Mouse (Mus musculus) urinary bladder, postnatal 4 days (tissue): ENCODE data around the gene Itih2.

Experiments used
- DNase-seq, 2 experiments: peaks; one replicate each; pipeline ENCODE4 v3.0.0; 2021 to 2022; ENCODE audit warnings: low spot score in 2 of 2

Gene Itih2

DNA sequence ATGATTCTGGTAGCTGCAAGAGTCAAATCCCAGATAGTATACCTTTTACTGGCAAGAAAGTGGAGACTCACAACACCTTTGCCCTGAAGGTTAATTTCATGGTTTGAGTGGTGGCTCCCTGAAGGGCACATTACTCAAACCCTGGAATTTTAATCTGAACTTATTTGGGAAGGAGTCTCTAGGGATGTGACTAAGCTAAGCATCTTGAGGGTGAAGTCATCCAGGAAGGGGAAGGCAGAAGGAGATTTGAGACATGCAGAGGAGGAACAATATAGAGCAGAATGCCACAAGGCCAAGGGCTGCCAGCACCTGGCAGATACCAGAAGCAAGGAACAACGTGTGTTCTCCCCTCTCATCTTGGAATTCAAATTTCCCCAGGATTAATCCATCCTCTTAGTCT lies 12.4 kb downstream of the Itih2 start:
- no peak for DNase-seq

DNA sequence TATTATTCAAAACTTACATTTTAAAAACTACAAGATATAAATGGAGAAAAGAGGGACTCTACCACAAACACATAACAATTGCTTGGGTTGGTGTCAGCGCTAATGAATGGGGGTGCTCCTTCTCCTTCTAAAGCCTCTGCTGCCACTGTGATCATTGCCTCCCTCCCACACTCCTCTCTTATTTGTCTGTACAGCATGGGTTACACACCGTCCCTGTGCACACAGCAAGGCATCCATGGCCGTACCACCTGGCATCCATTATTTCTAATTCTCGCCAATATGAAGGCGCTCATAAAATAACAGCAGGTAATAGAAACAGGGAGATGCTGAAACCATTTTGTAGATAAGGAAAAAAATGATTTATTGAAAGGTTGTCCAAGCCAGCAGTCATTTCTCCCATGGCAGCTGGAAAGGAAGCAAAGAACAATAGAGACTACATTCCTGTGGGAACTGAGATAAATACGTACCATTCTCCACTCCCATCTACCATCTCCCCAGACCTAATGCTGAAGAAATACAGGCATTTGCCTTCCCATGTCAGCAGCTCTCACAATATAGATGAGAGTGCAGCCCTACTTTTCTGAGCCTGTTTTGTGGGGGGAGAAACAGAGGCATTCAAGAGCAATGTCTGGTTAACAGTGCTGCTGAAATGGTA lies 22.5 kb downstream of the Itih2 start:
- DNase-seq: no peak

- no peak for DNase-seq
Observed at GRCm38 (mm10) chr2:10101180-10101579, 30.0 kb downstream of the Itih2 start.

DNA sequence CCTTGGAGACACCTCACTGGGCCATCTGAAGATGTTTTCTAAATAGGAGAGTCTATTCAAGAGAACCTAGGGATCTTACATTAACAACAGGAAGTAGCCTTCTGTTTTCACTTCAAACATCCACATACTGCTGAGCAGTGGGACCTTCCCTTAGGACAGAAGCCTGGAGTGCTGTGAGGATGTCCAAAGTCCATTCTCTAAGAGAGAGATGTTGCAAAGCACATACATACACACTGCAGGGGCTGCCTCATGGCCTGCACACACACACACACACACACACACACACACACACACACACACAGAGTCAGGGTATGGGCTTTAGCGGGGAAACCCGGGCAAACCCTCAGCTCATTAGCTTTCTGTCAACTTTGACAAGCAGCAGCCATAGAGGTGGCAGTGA lies 30.7 kb downstream of the Itih2 start:
- DNase-seq: no peak

DNA sequence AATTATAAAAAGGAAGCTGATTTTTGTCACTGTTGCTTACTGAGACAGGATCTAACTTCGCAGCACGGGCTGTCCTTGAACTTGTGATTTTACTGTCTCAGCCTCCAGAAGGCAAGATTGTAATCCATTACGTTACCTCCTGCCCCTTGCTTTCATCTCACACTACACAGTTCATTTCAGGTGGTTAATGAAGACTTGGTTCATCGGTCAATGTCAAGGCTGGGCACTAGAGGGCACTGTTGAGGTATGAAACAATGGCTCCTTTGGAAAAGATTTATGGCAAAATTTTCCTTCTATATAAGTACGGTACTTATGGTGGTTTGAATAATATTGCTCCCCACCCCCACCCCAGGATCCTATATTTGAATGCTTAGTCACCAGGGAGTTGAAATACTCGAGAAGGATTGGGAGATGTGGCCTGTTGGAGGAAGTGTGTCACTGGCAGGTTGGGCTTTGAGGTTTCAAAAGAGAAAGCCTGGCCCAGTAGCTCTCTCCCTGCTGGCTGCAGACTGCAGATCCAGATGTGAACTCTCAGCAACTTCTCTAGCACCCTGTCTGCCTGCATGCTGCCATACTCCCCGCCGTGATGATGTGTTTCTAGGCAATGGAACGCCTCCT lies 32.5 kb downstream of the Itih2 start:
- no peak for DNase-seq

- DNase-seq: no peak
Observed at GRCm38 (mm10) chr2:10094327-10095100, 36.7 kb downstream of the Itih2 start.

- DNase-seq: no peak
Observed at GRCm38 (mm10) chr2:10087256-10087850, 43.8 kb downstream of the Itih2 start.

GRCm38 (mm10) chr2:10082737-10083136 lies 48.5 kb downstream of the Itih2 start:
- DNase-seq: no peak

DNA sequence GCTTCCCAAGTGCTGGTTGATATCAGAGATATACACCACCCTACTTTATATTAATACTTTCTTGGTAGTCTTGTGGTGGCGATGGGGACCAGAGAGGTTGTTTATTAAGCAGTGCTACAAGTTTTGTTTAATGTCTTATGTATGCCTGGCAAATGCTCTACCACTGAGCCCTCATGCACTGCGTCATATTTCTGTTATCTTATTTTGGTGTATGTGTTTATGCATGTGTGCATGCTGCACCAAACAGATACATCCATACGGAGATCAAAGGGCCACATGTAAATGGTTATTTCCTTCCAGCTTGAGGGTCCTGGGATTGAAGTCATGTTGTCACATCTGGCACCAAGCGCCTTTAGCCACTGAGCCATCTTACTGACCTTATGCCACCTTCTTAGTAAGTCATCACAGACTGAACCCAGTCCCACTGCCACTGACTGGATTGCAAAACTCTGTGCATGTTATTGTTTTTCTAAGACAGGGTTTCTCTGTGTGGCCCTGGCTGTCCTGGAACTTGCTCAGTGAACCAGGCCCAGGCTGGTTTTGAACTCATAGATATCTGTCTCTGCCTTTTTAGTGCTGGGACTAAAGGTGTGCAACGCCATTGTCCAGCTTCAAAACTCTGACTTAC lies 49.6 kb downstream of the Itih2 start:
- DNase-seq: no peak

DNA sequence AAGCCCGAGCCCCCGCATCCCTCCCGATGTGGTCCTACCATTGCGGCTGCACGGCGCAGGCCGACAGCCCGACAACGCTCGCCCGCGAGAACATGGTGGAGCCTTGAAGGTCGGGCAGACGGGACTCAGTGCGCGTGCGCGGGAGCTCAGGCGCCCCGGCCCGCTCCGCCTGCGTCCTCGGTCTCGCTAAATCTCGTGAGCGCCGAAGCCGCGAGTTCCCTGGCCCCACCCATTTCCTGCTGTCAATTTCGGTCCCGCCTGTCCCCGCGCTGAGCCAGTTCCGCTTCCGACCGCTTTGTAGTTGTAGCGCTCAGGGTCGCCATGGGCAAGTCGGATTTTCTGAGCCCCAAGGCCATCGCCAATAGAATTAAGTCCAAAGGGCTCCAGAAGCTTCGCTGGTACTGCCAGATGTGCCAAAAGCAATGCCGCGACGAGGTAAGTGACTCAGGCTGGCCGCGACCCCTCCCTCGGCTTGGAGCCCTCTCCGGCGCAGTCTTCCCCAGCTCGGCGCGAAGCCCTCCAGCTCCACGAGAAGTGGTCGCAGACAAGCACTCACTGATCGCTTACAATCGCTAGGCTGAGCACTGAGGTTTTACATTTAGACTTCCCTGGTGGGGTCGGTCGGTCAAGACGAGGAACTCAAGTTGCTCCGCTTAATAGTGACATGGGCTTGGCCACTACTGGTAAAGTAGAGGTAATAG lies 50.7 kb downstream of the Itih2 start, which contains the start of the genes Atp5c1 and Kin:
TSS of gene Atp5c1 (minus strand) at position 201 of the 701 bp plus-strand sequence.
TSS of gene Kin (plus strand) at position 284 of the 701 bp plus-strand sequence.
- peak; percentile 95 to 96 for DNase-seq

GRCm38 (mm10) chr2:10079745-10080309 lies 51.4 kb downstream of the Itih2 start:
- peak in 1 of 2 experiments; percentile 64 for DNase-seq

DNA sequence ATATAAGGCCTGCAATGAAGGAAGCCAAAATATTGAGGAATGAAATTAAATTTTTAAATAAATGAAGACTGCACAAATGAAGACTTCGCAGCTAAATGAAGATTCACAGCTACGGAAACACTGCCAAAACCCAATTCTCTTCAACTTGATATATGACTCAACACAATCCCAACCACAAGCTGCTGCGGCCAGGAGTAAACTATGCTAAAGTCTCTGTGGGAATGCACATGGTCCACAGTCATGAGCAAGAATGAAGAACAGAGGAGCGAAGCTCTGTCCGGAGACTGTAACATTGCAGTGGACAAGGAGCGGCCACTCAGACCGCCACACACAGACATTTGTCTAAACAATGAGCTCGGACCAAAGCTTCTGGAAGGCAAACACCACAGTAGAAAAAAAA lies 54.5 kb downstream of the Itih2 start:
- DNase-seq: no peak

GRCm38 (mm10) chr2:10074470-10074869 lies 56.7 kb downstream of the Itih2 start:
- DNase-seq: no peak

GRCm38 (mm10) chr2:10071751-10072150 lies 59.4 kb downstream of the Itih2 start:
- DNase-seq: no peak

DNA sequence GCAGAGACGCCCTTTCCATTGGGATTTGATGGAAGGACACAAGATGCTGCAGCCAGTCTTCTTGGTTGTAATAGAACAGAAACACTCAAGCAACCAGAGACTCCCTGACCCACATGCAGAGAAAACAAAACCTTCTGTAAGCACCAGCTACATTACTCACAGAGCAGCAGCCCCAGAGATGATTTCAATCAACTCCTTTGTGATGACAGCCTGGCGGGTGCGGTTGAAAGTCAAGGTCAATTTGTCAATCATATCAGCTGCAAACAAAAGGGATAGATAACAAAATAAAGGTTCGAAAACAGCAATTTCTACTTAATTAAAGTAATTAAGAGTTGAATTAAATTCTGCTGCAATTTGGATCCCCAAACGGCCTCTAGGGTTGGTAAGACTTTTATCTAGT lies 72.4 kb downstream of the Itih2 start:
- DNase-seq: no peak

GRCm38 (mm10) chr2:10051996-10052395 lies 79.2 kb downstream of the Itih2 start:
- no peak for DNase-seq

DNA sequence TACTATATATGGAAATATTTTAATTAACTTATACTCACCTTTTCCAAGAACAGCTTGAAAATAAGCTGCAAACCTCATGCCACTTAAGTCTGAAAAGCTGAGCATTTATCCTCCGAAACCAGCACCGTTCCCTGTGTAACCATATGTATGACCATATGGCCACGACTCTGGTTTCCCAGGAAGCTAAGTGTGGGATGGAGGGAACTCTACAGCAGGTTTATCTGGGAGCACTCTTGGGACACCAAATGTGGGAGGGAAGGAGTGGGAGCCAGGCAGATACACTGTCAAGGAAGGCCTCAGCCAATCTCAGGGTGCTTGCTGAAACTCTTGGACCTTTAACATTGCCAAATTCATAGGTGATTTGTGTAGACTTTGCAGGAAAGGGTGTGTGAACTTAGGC lies 80.3 kb downstream of the Itih2 start:
- no peak for DNase-seq

- DNase-seq: no peak
Observed at GRCm38 (mm10) chr2:10049456-10049855, 81.7 kb downstream of the Itih2 start.

- peak; percentile 87 to 93 for DNase-seq
Observed at GRCm38 (mm10) chr2:10048461-10048860, 82.7 kb downstream of the Itih2 start, which contains the start of gene Taf3. TSS of gene Taf3 (minus strand) at chr2:10048596.

DNA sequence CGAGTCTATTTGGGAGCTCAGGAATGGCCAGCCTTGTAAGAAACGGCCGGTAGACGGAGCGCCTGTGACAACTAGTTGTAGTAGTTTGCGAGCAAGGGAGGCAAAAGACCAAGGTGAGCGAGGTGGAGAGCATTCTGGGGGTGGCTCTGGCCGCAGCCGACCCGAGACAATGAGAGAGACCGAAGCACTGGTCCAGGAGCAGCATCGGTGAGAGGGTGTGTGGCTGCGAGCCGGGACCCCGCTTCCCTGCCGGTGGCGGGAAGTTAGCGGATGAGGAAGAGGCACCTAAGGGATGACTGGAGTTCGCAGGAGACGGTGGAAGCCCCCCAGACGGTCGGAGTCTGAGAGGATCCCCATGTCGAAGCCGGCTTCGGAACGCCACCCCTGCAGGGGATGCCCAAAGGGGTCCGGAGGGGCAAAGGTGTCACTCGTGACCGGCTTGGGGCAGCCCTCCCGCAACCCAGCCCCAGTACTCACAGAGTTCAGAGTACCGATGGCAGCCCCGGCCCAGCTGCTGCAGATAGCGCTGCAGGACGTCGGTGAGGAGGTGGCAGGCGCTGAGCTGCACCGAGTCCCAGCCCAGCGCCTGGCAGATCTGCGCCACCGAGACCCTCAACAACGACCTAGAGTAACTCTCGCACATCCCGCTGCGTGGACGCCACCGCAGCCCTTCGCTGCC lies 83.3 kb downstream of the Itih2 start:
- DNase-seq: peak in 1 of 2 experiments; percentile 21
